Mouse (Mus musculus) frontal cortex, postnatal 25 days (tissue): ENCODE data around the gene Adig.

Experiments
- DNase-seq, 2 experiments: peaks; one replicate each; pipeline ENCODE4 v3.0.0; 2022; ENCODE audit warnings: low spot score in 2 of 2

The Adig gene

DNA sequence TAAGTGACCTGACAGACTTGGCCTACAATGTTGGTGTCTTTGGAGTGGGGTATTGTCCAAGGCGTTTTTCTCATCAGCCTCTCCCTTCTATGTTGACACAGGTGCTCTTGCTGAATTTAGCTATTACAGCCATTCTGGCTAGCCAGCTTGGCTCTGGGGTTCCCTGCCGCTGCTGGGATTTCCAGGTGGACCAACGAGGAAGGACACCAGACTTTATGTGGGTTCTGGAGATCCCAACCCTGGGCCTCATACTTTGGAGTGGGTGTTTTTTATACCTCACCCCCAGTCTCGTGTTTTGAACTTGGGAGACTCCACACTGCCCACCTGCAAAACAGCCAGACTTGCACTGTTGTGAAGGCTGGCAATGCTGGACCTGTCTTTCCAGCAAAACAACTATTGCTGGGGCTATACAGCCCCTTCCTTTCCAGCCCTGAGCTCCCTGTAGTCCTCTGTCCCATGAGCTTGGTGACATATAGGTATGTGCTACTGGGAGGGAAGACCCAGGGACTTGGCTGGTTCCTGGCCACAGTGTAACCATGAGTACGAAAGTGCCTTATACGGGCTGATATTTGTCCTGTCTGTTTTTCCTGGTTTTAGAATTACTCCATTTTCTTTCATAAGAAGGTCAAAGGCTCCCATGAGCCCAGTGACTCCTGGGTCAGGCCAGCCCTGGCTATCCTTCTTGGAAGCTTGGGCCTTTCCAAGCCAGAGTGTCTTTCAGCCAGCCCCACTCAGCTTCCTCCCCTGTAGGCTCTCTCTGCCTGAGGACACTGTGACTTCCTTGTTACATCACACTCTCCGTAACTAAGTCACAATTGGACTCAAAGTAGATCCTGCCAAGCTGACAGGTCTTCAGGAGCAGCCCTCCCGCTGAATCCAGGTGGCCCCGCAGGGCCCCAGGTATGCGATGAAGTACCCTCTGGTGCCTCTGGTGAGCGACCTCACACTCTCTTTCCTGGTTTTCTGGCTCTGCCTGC, at the start of gene Adig:
Adig (plus strand) TSS at position 777 of the 977 bp plus-strand sequence.
- DNase-seq = no peak

DNA sequence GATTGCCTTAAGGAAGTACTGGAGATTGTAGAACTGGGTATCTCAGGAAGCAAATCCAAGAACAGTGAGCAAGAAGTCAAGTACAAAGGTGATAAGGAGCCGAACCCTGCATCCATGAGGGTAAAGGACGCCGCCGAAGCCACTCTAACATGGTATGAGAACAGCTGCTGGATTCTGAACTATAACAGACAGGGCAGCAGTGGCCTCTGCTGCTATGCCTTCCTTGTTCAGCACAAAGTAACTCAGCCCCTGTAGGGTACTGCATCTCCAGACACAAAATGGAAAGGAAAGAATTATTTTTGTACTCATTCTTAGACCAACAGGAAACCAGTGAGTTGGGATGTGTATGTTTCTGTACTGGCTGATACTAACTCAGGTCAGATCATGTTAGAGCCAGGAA, 46.0 kb upstream of the Adig start:
- no peak for DNase-seq

DNA sequence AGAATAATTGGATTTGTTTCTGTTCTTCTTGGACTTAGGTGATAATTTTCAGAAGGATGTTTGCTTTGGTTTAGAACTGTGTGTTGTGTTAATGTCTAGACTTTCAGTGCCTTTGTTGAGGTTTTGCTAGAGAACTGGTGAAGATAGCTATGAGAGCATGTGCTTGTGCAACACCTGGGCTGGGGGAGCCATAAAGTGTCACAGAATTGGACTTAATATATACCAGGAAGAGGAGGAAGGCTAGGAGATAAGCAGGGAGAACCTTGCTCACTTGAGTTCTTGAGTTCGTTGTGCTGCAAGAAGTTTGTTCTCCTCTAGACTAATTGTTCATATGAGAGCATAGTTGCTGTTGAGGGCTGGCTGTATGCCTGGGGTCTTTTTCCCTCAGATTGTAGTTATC, 44.8 kb upstream of the Adig start:
- no peak for DNase-seq

DNA sequence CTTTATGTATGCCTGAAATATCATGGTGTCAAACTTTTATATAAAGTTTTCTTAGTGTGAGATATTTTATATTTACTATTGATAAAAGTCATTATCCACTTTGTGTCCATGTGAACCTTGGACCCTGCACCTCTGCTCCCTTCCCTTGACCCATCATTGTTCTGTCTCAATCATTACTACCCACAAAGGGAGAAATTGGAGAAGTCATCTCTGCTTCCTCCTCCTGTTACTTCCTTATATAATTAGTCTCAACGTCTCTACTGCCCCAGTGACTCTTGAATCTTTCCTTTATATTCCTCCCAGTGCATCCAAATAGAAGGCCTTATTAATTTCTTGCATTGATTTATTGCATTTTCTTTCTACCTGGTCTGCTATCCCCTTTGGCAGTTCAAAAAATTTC, 40.0 kb upstream of the Adig start:
- no peak for DNase-seq

DNA sequence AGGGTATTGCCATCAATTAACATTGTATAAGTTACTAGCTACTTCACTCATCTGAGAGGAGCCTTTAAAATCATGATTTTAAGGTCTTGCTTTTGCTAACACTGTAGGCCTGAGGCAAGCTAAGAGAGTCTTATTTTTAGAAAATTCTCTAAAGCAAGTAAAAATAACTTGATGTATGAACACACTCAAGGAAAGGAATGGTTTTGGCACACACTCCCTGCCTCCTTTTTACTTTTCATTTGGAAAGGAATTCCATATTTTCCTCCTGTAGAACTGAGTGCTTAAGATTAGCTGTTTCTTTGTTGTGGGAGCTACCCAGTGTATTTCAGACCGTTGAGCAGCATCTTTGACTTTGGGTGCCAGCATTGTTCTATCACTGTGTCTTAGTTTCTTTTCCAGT, 28.3 kb upstream of the Adig start:
- DNase-seq = no peak

DNA sequence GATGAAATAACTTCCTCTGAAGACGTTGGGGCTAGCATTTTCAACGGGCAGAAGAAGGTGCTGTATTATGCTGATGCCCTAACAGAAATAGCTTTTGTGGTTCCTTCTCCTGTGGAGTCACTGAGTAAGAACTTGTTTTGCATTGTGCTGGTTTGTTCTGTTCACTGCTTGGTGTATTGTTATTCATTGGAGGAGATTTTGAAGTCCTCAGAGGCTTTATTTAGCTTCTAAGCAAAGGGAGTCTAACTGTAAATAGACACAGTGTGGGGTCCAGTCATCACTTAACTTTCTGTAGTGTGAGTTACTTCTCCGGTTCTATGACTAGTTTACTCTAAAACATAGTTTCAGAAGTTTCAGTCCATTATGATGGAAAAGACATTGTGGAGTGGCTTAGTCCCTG, 24.8 kb upstream of the Adig start:
- DNase-seq = no peak

DNA sequence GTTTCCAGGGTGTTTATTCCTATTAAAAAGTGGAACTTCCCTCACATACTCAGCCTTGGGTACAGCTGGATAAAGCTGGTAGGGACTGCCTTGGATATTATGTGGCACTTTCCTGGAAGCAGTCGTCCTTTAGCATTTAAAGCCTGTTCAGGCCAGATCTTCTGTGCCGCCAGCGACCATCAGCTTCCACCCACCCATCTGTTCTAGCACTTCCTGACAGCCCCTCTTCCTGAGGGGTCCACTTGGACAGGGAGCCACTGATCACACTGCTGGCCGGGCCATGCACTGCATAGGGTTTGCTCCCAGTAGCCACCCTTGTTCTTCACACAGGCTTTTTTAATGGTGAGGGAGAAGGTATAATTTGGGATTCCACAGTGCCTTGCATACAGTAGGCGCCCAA, 4.0 kb upstream of the Adig start:
- DNase-seq = no peak

DNA sequence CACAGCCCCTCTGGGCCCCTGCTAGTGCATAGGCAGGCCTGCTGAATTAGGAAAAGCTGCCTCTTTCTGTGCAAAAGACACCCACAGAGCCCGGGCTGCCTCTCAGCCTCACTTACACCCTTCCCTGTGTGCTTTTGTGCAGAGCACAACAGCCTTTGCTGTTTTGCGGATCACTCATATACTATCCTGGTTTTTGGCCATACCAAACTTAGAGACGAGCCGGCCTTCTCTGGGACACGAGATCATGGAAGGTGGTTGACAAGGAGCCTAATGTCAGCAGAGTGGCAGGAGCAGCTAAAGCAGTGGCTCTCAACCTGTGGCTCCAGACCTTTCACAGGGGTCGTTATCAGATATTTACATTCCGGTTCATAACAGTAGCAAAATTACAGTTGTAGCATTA, 814 bp downstream of the Adig start:
- no peak for DNase-seq

DNA sequence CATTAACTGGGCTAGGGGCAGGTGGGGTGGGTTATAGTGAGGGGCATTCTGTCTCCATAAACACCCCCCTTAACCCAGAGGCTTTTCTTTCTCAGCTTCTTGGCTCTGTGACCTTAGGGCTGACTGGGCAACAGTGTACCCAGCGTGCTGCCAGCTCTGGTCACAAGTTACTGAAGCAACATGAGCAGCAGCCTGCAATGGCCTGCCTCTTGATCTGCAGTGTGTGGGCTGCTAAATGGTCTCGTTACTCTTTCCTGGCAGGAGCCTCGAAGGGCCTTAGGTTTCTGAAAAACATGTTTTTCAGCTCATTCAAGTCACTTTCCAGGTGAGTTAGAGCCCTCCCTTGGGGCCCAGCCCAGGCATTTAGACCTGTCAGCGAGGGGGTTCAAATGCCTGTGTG, 1.3 kb downstream of the Adig start:
- no peak for DNase-seq

DNA sequence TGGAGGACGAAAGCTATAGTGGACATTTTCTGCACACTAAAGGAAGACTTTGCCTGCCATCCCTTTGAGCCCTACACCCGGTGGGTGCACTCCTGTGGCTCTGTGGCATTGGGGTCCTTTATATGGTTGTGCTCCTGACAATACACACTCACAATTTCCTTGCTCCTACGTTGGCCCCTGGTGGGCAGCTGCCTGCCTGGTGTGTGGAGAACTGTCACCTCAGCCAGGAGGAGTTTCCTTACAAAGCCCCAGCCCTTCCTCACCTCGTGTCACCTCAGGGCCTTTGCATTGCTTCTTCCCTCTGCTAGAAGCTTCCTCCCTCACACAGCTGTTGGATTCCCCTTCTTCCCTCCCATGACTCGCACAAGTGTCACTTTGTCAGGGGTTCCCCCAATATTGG, 4.1 kb downstream of the Adig start:
- no peak for DNase-seq

DNA sequence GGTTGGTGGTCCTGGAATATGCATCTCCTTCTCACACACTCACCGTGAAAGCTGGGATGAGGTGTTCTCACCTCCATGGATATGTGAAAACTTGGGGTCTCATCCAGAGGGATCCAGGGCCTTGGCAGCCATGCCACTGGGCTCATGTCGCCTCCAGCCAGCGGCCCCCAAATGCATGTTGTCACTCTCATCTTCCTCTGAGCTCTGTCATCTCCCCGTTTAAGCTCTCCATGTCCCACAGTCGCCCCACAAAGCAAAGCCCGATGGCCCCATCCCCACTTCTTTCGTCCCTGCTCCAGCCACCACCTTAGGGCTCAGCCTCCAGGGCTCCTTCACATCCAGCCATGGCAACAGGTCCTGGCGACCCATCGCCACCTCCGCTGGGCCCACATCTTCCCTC, 4.6 kb downstream of the Adig start:
- DNase-seq = no peak

DNA sequence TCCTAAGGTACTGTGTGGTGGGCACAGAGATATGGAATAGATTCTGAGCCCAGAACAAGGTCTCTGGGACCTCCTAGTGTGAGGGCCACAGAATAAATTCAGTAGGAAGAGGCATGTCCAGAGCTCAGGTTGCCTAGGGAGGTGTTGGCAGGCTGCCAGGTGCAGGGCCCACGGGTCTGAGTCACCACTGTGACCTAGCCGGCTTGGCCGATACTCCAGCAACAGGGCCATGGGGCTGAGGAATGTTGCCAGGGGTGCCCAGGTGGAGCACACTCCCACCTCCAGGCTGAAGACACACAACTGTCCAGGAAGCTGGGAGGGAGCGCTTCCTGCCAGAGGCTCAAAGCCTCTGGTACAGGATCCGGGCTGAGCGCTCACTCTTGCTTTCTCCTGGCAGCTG, 8.3 kb downstream of the Adig start:
- no peak for DNase-seq

DNA sequence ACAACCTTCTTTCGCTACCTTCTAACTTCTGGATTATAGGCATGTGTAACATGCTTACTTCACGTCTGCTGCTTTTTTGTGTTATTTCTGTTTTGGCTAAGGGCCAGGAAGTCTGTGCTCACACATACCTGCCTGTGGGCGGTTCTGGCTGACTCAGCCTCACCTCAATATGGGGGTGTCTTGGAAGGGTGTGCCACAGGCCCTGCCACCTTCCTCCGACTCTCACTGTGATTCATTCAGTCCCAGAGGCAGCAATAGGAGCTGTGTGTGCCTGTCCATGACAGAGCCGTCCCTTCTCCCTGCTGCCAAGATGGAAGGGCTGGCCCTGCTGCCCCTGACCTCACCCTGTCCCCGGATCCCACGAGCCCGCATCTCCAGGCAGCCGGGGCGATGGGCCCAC, 10.1 kb downstream of the Adig start, which contains the start of gene Arhgap40:
Arhgap40 (plus strand) TSS at position 269 of the 400 bp plus-strand sequence.
- no peak for DNase-seq

DNA sequence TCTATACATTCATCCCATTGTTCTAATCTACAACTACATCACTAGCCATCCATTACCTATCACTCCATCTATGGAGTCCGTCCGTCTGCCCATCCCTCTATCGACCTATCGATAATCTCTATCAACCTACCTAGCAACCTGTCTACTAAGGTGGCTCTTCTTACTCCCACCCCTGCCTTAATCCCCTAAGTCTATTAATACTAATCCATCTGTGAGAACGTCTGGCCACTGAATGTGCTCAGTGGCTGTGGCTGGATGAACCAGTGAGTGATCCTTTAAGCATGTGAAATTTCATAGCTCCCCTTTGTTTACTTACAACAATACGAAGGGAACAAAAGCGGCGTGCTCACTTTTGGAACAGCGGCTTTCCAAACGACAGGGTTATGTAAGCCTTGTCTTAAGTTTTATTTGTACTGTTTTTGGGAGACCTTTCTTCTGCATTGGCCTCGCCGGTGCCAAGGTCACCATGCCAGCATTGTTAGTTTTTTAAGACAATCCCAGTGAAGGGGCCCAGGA, 11.5 kb downstream of the Adig start:
- DNase-seq = no peak

DNA sequence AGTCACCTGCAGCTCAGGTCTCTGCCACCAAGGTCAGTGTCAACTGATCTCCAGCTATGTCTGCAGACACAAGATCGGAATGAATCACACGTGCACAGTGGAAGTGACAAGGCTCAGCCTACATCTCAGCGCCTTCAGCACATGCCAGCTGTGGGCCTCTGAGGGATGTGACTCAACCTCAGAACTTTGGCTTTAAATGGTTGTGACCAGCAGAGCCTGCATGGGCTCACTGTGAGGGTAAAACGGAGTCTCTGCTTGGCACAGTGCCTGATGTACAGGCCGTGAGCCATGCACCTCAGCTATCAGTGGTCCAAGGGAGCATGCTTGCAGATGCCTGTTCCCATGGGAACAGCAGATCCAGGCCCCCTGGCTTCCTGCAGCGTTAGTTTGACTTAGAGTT, 16.2 kb downstream of the Adig start:
- DNase-seq = no peak

DNA sequence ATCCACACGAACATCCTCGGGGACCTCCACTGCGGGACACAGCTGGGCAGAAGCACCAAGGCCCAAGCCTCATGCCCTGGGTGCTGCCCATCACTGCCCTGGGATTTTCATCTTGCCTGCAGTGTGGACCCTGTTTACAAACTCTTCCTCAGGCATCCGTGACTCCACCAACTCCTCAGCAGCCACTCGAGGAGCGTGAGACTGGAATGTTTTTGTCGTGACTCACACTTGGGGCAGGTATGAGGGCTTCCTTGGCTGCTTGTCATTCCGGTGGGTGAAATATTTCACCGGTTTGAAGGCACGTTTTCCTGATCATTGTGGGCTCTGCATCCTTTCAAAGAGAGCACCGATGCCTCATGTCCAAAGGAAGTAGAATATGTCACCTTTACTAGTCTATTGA, 16.7 kb downstream of the Adig start:
- DNase-seq = no peak

DNA sequence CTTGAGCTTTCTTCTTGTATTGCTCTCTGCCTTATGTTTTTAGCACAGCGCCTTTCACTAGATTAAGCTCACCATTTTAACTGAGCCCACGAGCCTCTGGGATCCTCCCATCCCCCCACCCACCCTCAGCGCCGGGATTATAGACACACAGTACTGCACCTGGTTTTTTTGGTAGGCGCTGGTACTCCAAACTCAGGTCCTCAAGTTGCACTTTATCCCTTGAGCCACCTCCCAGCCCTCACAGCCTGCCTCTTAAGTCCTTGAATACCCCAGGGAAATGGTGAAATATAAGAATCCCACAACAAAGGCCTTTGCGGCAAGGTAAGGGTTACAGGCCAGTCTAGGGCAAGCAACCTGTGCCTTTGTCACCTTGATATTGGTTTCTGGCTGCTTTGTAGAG, 17.4 kb downstream of the Adig start:
- no peak for DNase-seq

DNA sequence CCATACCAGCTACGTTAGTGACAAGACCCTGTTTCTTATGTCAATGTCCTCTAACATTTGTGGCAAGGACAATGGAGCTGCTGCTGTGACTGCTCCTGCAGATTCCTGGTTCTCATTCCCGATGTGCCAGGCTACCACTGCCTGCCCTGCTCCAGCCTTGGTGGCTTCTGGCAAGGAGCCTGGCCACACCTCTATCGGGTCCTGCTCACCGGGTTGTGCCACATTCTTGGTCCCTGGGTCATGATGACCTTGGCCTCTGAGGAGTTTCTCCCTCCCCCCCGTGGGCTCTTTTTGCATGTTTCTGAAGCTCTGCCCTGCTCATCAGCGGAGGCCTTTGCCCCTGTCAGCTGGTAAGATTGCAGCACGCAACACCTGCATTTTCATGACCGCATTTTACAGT, 20.6 kb downstream of the Adig start:
- no peak for DNase-seq

DNA sequence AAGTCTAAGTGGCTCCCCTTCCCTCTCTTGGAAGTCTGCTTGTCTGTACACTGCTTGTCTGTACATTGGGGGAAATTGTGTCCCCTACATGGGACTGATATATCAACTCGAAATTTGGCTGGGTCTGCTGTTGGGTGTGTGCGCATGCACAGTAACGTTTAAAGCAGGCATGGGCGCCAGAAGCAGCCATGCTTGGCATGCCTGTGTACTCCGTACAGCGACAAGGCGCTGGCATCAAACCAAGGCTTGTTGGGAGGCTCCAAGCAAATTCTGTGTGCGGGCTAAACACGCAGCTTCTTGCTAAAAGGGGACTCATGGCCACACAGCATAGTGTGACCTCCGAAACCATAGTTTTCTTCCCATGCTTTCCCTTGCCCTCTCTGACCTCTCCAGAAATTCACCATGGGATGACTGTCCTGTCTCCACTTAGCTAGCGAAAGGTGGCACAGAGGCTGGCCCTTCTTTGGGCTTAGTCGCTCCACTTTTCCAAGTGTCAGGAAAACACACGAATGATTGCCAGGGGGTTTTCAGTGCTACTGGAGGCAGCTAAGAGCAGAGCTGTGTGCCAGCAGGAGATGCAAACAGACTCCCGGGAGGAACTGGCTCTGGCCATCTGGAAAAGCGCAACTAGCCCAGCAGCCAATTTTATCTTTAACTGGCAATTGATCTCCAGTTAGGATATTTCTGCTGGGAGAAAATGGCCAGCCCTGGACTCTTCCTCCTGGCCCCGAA, 21.9 kb downstream of the Adig start:
- no peak for DNase-seq

DNA sequence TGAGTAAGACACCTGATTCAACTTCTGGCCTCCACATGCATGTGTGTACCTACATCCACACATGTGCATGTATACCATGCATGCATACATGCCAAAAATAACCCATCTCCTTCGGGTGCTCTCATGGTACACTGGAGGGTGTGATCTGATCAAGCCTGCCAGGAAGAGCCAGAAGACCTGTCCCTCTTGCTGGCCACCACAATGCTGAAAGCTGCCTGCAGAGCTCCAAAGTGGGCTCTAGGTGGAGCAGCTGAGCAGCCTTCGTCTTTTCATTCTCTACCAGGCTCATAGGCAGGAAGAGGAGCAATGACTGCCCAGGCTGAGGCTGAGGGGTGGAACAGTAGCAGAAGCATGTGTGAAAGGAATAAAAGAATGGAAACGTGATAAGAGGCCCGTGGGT, 31.7 kb downstream of the Adig start:
- DNase-seq = peak; percentile 38 to 62

DNA sequence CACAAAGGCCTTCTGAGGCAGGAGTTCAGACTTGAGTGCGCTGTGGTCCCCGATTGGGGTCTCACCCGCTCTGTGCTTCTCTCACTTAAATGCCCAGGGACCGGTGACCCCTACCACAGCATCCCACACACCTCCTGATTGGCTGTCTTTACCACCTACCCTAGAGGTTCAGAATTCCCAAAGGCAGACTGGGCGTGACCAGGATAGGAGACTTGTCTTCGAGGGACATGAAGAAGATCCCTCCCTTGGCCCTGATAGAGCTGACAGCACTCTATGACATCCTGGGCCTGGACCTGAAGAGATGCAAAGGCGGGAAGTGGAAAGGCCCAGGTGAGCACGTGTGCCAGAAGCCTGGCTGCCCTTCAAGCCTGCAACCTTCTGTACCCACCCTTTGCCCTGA, 32.1 kb downstream of the Adig start:
- no peak for DNase-seq

DNA sequence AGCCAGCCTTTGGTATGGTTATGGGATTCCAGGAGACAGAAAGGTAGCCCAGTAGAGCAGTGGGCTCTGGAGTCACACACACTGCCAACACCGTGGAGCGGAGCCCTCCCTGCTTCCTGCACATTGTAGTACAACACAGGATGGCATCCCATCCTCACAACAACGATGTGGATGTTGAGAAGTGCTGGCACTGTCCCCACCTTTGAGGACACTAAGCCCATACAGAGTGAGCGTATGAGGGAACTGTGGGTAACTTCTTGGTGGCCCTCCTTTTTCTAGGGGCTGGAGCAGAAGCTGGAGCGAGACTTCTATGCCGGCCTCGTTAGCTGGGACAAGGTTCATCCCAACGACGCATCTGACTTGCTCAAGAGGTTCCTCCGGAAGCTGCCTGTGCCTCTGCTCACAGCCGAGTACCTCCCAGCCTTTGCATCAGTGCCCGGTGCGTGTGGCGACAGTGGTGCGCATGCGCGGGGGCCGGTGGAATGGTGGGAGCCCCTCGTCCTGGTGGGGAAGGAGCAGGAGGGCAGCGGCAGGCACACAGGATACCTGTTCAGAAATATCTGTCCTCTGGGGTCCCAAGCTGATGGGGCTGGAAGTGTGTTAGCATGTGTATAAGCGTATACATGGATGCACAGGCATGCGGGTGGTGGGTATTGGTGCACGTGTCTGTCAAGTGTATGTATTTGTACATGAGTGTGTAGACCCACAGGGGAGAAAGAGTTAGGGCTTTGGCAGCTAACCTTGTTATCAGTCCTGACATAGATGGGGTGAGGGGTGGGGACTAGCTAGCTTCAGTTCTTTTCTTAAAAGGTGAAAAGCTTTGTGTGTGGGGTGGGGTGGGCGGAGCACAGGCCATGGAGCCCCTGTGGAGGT, 37.3 kb downstream of the Adig start:
- no peak for DNase-seq
